Mouse (Mus musculus): ENCODE results near the gene Zswim8. TPM values are rescaled to one million over a fixed set of nuclear protein-coding genes. Genes with fewer than 3 reads are reported as not detected.

Gene Zswim8
- polyA plus RNA-seq (2014; fragmentation: Nextera tagmentation; extraction: Ambion mirVana): 30.3 and 35.9 TPM in 2 replicates

GRCm38 (mm10) chr14:20707201-20708190 is at the start of gene Zswim8:
Gene Zswim8 (plus strand): TSS chr14:20707552.
- Histone ChIP-seq H3K4me2 (ENCODE audit: low read length) (peak within 1 kb of the TSS; percentile 67), H3K27ac (ENCODE audit: low read depth) (peak within 1 kb of the TSS; percentile 79), H3K27me3 (replicated peaks; ENCODE audit: control insufficient read depth, insufficient read depth, low read length) (no peaks in the 10 kb centered on the region), H3K9me3 (ENCODE audit: control insufficient read depth, low read length) (no peaks in the 10 kb centered on the region), H3K4me3 (ENCODE audit: low read depth, low read length) (peak within 1 kb of the TSS; percentile 98), H3K36me3 (ENCODE audit: control insufficient read depth, insufficient read depth, low read length) (peaks cover 40% of the 10 kb centered on the region), H3K9ac (ENCODE audit: low read length) (peak within 1 kb of the TSS; percentile 89), H3K4me1 (replicated peaks; ENCODE audit: control insufficient read depth, insufficient read depth, low read length) (peaks cover 14% of the 10 kb centered on the region)
- peak; percentile 97 for DNase-seq (ENCODE audit: low spot score)
- WGBS: 1% methylated on average over 79 of the region's 80 CpGs
- peak; percentile 88 for ATAC-seq (replicated peaks; ENCODE audit: low FRiP score, low TSS enrichment, low read depth)

- H3K4me2 ChIP-seq (ENCODE audit: low read length): no peak overlapping the region
These were observed 49.0 kb upstream of the Zswim8 start for GRCm38 (mm10) chr14:20658326-20658725.

GRCm38 (mm10) chr14:20658902-20659301 is 48.5 kb upstream of the Zswim8 start:
- 89% methylated on average over 6 of the region's 6 CpGs for WGBS
- H3K36me3 ChIP-seq (ENCODE audit: control insufficient read depth, insufficient read depth, low read length): no peaks in the 10 kb centered on the region
- H3K4me1 ChIP-seq (replicated peaks; ENCODE audit: control insufficient read depth, insufficient read depth, low read length): peaks cover 14% of the 10 kb centered on the region; the same call in 1 of the 2 replicates
- no peaks in the 10 kb centered on the region for H3K27me3 ChIP-seq (replicated peaks; ENCODE audit: control insufficient read depth, insufficient read depth, low read length)
- ATAC-seq (replicated peaks; ENCODE audit: low FRiP score, low TSS enrichment, low read depth) (no peak), DNase-seq (ENCODE audit: low spot score) (no peak)
- H3K9ac ChIP-seq (ENCODE audit: low read length): no peak overlapping the region
- H3K4me2 ChIP-seq (ENCODE audit: low read length): no peak overlapping the region
- no peak overlapping the region for H3K4me3 ChIP-seq (ENCODE audit: low read depth, low read length)
- H3K27ac ChIP-seq (ENCODE audit: low read depth): no peak overlapping the region
- H3K9me3 ChIP-seq (ENCODE audit: control insufficient read depth, low read length): no peaks in the 10 kb centered on the region

More at GRCm38 (mm10) chr14:20658326-20658725, 49.0 kb upstream of the Zswim8 start:
- DNase-seq (ENCODE audit: low spot score) (no peak), ATAC-seq (replicated peaks; ENCODE audit: low FRiP score, low TSS enrichment, low read depth) (no peak)
- Histone ChIP-seq H3K27ac (ENCODE audit: low read depth) (no peak overlapping the region), H3K4me1 (replicated peaks; ENCODE audit: control insufficient read depth, insufficient read depth, low read length) (peaks cover 14% of the 10 kb centered on the region; the same call in 1 of the 2 replicates), H3K36me3 (ENCODE audit: control insufficient read depth, insufficient read depth, low read length) (no peaks in the 10 kb centered on the region), H3K4me3 (ENCODE audit: low read depth, low read length) (no peak overlapping the region), H3K9ac (ENCODE audit: low read length) (no peak overlapping the region), H3K27me3 (replicated peaks; ENCODE audit: control insufficient read depth, insufficient read depth, low read length) (no peaks in the 10 kb centered on the region), H3K9me3 (ENCODE audit: control insufficient read depth, low read length) (no peaks in the 10 kb centered on the region)

GRCm38 (mm10) chr14:20659687-20660086 is 47.7 kb upstream of the Zswim8 start:
- 97% methylated on average over 7 of the region's 7 CpGs for WGBS
- H3K27ac ChIP-seq (ENCODE audit: low read depth): no peak overlapping the region
- DNase-seq (ENCODE audit: low spot score): no peak
- ATAC-seq (replicated peaks; ENCODE audit: low FRiP score, low TSS enrichment, low read depth): no peak
- H3K4me1 ChIP-seq (replicated peaks; ENCODE audit: control insufficient read depth, insufficient read depth, low read length): peaks cover 14% of the 10 kb centered on the region; the same call in 1 of the 2 replicates
- no peak overlapping the region for H3K9ac ChIP-seq (ENCODE audit: low read length)
- H3K4me2 ChIP-seq (ENCODE audit: low read length): no peak overlapping the region
- no peaks in the 10 kb centered on the region for H3K36me3 ChIP-seq (ENCODE audit: control insufficient read depth, insufficient read depth, low read length)
- H3K27me3 ChIP-seq (replicated peaks; ENCODE audit: control insufficient read depth, insufficient read depth, low read length): no peaks in the 10 kb centered on the region
- no peak overlapping the region for H3K4me3 ChIP-seq (ENCODE audit: low read depth, low read length)
- H3K9me3 ChIP-seq (ENCODE audit: control insufficient read depth, low read length): no peaks in the 10 kb centered on the region

GRCm38 (mm10) chr14:20660827-20661660 is 46.3 kb upstream of the Zswim8 start:
- Histone ChIP-seq H3K4me3 (ENCODE audit: low read depth, low read length) (peak overlapping the region; percentile 65), H3K27ac (ENCODE audit: low read depth) (peak overlapping the region; percentile 88), H3K9me3 (ENCODE audit: control insufficient read depth, low read length) (no peaks in the 10 kb centered on the region), H3K27me3 (replicated peaks; ENCODE audit: control insufficient read depth, insufficient read depth, low read length) (no peaks in the 10 kb centered on the region), H3K36me3 (ENCODE audit: control insufficient read depth, insufficient read depth, low read length) (no peaks in the 10 kb centered on the region), H3K4me2 (ENCODE audit: low read length) (peak overlapping the region; percentile 86), H3K9ac (ENCODE audit: low read length) (peak overlapping the region; percentile 67), H3K4me1 (replicated peaks; ENCODE audit: control insufficient read depth, insufficient read depth, low read length) (peaks cover 14% of the 10 kb centered on the region; the same call in 1 of the 2 replicates)
- ATAC-seq (replicated peaks; ENCODE audit: low FRiP score, low TSS enrichment, low read depth) (peak; percentile 88), DNase-seq (ENCODE audit: low spot score) (peak; percentile 94)
- WGBS: 2% methylated on average over 52 of the region's 52 CpGs

GRCm38 (mm10) chr14:20661661-20662331 is 45.6 kb upstream of the Zswim8 start:
- Histone ChIP-seq H3K4me2 (ENCODE audit: low read length) (peak overlapping the region; percentile 86), H3K27me3 (replicated peaks; ENCODE audit: control insufficient read depth, insufficient read depth, low read length) (no peaks in the 10 kb centered on the region), H3K4me3 (ENCODE audit: low read depth, low read length) (peak overlapping the region; percentile 65), H3K9ac (ENCODE audit: low read length) (peak overlapping the region; percentile 67), H3K9me3 (ENCODE audit: control insufficient read depth, low read length) (no peaks in the 10 kb centered on the region), H3K27ac (ENCODE audit: low read depth) (peak overlapping the region; percentile 88), H3K36me3 (ENCODE audit: control insufficient read depth, insufficient read depth, low read length) (no peaks in the 10 kb centered on the region), H3K4me1 (replicated peaks; ENCODE audit: control insufficient read depth, insufficient read depth, low read length) (peaks cover 14% of the 10 kb centered on the region; the same call in 1 of the 2 replicates)
- no peak for DNase-seq (ENCODE audit: low spot score)
- peak; percentile 47 for ATAC-seq (replicated peaks; ENCODE audit: low FRiP score, low TSS enrichment, low read depth)
- WGBS: 9% methylated on average over 19 of the region's 19 CpGs

- H3K9ac ChIP-seq (ENCODE audit: low read length): no peak overlapping the region
These were observed 44.6 kb upstream of the Zswim8 start for GRCm38 (mm10) chr14:20662740-20663139.

GRCm38 (mm10) chr14:20663601-20664000 is 43.8 kb upstream of the Zswim8 start:
- H3K27me3 ChIP-seq (replicated peaks; ENCODE audit: control insufficient read depth, insufficient read depth, low read length): no peaks in the 10 kb centered on the region
- no peaks in the 10 kb centered on the region for H3K36me3 ChIP-seq (ENCODE audit: control insufficient read depth, insufficient read depth, low read length)
- WGBS: 53% methylated on average over 2 of the region's 2 CpGs
- DNase-seq (ENCODE audit: low spot score): no peak
- peaks cover 14% of the 10 kb centered on the region; the same call in 1 of the 2 replicates for H3K4me1 ChIP-seq (replicated peaks; ENCODE audit: control insufficient read depth, insufficient read depth, low read length)
- H3K4me2 ChIP-seq (ENCODE audit: low read length): no peak overlapping the region
- H3K9me3 ChIP-seq (ENCODE audit: control insufficient read depth, low read length): no peaks in the 10 kb centered on the region
- no peak for ATAC-seq (replicated peaks; ENCODE audit: low FRiP score, low TSS enrichment, low read depth)
- no peak overlapping the region for H3K9ac ChIP-seq (ENCODE audit: low read length)
- H3K27ac ChIP-seq (ENCODE audit: low read depth): no peak overlapping the region
- H3K4me3 ChIP-seq (ENCODE audit: low read depth, low read length): no peak overlapping the region

More at GRCm38 (mm10) chr14:20662740-20663139, 44.6 kb upstream of the Zswim8 start:
- no peaks in the 10 kb centered on the region for H3K9me3 ChIP-seq (ENCODE audit: control insufficient read depth, low read length)
- H3K4me1 ChIP-seq (replicated peaks; ENCODE audit: control insufficient read depth, insufficient read depth, low read length): peaks cover 14% of the 10 kb centered on the region; the same call in 1 of the 2 replicates
- no peak overlapping the region for H3K27ac ChIP-seq (ENCODE audit: low read depth)
- H3K4me2 ChIP-seq (ENCODE audit: low read length): no peak overlapping the region
- DNase-seq (ENCODE audit: low spot score): no peak
- 86% methylated on average over 3 of the region's 3 CpGs for WGBS
- H3K4me3 ChIP-seq (ENCODE audit: low read depth, low read length): no peak overlapping the region
- no peak for ATAC-seq (replicated peaks; ENCODE audit: low FRiP score, low TSS enrichment, low read depth)
- no peaks in the 10 kb centered on the region for H3K36me3 ChIP-seq (ENCODE audit: control insufficient read depth, insufficient read depth, low read length)
- H3K27me3 ChIP-seq (replicated peaks; ENCODE audit: control insufficient read depth, insufficient read depth, low read length): no peaks in the 10 kb centered on the region

All from intestine, embryonic 14.5 days (tissue).